Mouse (Mus musculus): ENCODE data around the gene Mlec. TPM values are rescaled to one million over a fixed set of nuclear protein-coding genes. Genes with fewer than 3 reads are reported as not detected.

Gene Mlec
- polyA plus RNA-seq, 1 experiment, result 56.9 TPM

- Histone ChIP-seq H3K4me1 (ENCODE audit: control insufficient read depth, insufficient read depth, low read length) (peaks cover 4% of the 10 kb centered on the region), H3K27ac (ENCODE audit: control insufficient read depth, insufficient read depth, low read depth, low read length, poor library complexity) (peak within 1 kb of the TSS; percentile 50), H3K4me3 (replicated peaks; ENCODE audit: control insufficient read depth, low read depth, low read length) (peak within 1 kb of the TSS; percentile 67)
- WGBS, result under 1% methylated on average over 81 of the region's 81 CpGs
- TF ChIP-seq CTCF (IDR thresholded peaks at IDR 0.05; ENCODE audit: control insufficient read depth, insufficient read depth, low read length) (no peak), POLR2A (IDR thresholded peaks at IDR 0.05; ENCODE audit: borderline replicate concordance, control insufficient read depth, low read depth, low read length) (peak; percentile 34; the same call in 1 of the 2 replicates)
Measured at GRCm38 (mm10) chr5:115134234-115135165, 23.5 kb downstream of the Mlec start, which contains the start of gene Unc119b. Unc119b (minus strand) TSS chr5:115134975.

GRCm38 (mm10) chr5:115133358-115134066 is 24.5 kb downstream of the Mlec start:
- Histone ChIP-seq H3K27ac (ENCODE audit: control insufficient read depth, insufficient read depth, low read depth, low read length, poor library complexity) (peak overlapping the region; percentile 26), H3K4me3 (replicated peaks; ENCODE audit: control insufficient read depth, low read depth, low read length) (peak overlapping the region; percentile 46), H3K4me1 (ENCODE audit: control insufficient read depth, insufficient read depth, low read length) (peaks cover 4% of the 10 kb centered on the region)
- no peak for TF ChIP-seq POLR2A (IDR thresholded peaks at IDR 0.05; ENCODE audit: borderline replicate concordance, control insufficient read depth, low read depth, low read length)
- no peak for TF ChIP-seq CTCF (IDR thresholded peaks at IDR 0.05; ENCODE audit: control insufficient read depth, insufficient read depth, low read length)
- WGBS, result 35% methylated on average over 6 of the region's 6 CpGs

GRCm38 (mm10) chr5:115132465-115132864 is 25.5 kb downstream of the Mlec start:
- TF ChIP-seq CTCF (IDR thresholded peaks at IDR 0.05; ENCODE audit: control insufficient read depth, insufficient read depth, low read length), result no peak
- no peak overlapping the region for H3K4me3 ChIP-seq (replicated peaks; ENCODE audit: control insufficient read depth, low read depth, low read length)
- 79% methylated on average over 8 of the region's 8 CpGs for WGBS
- H3K27ac ChIP-seq (ENCODE audit: control insufficient read depth, insufficient read depth, low read depth, low read length, poor library complexity), result peak overlapping the region; percentile 67
- H3K4me1 ChIP-seq (ENCODE audit: control insufficient read depth, insufficient read depth, low read length), result peaks cover 4% of the 10 kb centered on the region

- no peak for TF ChIP-seq POLR2A (IDR thresholded peaks at IDR 0.05; ENCODE audit: borderline replicate concordance, control insufficient read depth, low read depth, low read length)
- TF ChIP-seq CTCF (IDR thresholded peaks at IDR 0.05; ENCODE audit: control insufficient read depth, insufficient read depth, low read length), result no peak
Measured at GRCm38 (mm10) chr5:115129328-115129727, 28.7 kb downstream of the Mlec start.

DNA sequence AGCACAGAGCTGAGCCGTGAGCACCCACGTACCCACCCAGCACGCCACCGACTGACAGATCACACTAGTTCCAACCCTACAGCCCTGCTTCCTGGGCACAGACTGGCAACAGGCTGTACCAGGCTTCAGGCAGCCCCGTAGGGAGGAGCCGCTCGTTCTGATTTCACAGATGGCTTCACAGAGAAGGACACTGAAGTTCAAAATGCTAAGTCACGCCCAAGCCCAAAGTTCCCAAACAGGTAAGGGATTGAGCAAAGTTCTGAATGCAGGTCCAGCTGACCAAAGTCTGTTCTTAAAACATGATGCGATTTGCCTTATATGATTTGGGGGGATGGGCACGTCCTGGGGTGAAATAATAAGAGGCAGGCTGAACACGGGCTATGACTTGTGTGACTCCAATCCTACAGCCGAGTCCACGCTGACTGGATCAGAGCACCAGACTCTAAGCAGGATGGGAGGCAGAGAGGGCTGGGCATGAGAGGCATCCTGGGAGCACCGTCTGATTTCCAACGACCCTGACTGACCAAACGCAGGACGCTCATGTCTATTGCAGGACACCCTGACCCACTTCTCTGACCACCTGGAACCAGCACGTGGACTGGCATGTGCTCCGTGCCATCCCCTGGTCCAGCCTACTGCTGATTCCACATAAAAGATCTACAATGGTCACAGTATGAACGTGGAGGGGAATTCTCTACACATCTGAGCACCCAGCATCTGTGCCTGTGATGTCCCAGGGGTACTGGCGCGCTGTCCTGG is 30.4 kb downstream of the Mlec start:
- Histone ChIP-seq H3K27ac (ENCODE audit: control insufficient read depth, insufficient read depth, low read depth, low read length, poor library complexity) (no peak overlapping the region), H3K4me3 (replicated peaks; ENCODE audit: control insufficient read depth, low read depth, low read length) (no peak overlapping the region), H3K4me1 (ENCODE audit: control insufficient read depth, insufficient read depth, low read length) (peaks cover under 1% of the 10 kb centered on the region; the same call in 1 of the 2 replicates)
- WGBS, result 90% methylated on average over 22 of the region's 22 CpGs
- TF ChIP-seq POLR2A (IDR thresholded peaks at IDR 0.05; ENCODE audit: borderline replicate concordance, control insufficient read depth, low read depth, low read length) (0 out of 2 replicates have a peak, but pooled peaks have one; percentile 6), CTCF (IDR thresholded peaks at IDR 0.05; ENCODE audit: control insufficient read depth, insufficient read depth, low read length) (no peak)

More at GRCm38 (mm10) chr5:115129328-115129727, 28.7 kb downstream of the Mlec start:
- WGBS, result 80% methylated on average over 6 of the region's 6 CpGs
- Histone ChIP-seq H3K27ac (ENCODE audit: control insufficient read depth, insufficient read depth, low read depth, low read length, poor library complexity) (no peak overlapping the region), H3K4me1 (ENCODE audit: control insufficient read depth, insufficient read depth, low read length) (peaks cover 4% of the 10 kb centered on the region), H3K4me3 (replicated peaks; ENCODE audit: control insufficient read depth, low read depth, low read length) (no peak overlapping the region)

- 84% methylated on average over 28 of the region's 28 CpGs for WGBS
- TF ChIP-seq CTCF (IDR thresholded peaks at IDR 0.05; ENCODE audit: control insufficient read depth, insufficient read depth, low read length) (no peak), POLR2A (IDR thresholded peaks at IDR 0.05; ENCODE audit: borderline replicate concordance, control insufficient read depth, low read depth, low read length) (no peak)
- H3K4me3 ChIP-seq (replicated peaks; ENCODE audit: control insufficient read depth, low read depth, low read length), result no peak overlapping the region
- H3K4me1 ChIP-seq (ENCODE audit: control insufficient read depth, insufficient read depth, low read length), result no peaks in the 10 kb centered on the region; the same call in 1 of the 2 replicates
- no peak overlapping the region for H3K27ac ChIP-seq (ENCODE audit: control insufficient read depth, insufficient read depth, low read depth, low read length, poor library complexity)
Measured at GRCm38 (mm10) chr5:115126578-115127312, 31.2 kb downstream of the Mlec start.

DNA sequence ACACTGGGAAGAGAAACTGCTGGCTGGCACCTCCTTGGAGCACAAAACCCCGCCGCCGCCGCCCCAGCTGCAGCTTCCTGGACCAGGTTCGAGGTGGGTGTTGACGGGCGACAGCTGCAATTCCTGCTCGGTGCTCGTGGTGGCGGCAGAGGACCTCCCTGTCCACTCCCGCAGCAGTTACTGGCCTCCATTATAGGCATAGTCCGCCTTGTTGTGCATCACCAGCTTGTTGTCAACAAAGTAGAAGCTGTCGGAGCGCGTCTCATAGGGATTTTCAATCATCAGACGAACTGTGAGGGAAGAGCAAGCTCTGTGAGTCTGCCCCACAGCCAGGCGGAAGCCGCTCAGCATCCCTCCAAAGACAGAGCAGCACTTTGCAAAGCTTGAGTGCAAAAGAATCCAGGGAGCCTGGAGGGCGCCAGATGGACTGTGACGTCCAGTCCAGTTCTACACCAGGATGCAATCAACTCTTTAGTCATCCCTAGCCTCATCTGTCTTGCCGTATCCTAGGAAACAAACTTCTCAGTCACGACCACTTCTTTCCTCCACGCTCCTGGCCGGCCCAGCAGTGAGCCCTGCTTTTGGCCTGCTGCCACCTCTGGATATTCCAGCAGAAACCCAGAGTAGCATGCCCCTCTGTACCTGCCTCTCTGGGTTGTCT is 32.6 kb downstream of the Mlec start:
- Histone ChIP-seq H3K4me1 (ENCODE audit: control insufficient read depth, insufficient read depth, low read length) (no peaks in the 10 kb centered on the region), H3K27ac (ENCODE audit: control insufficient read depth, insufficient read depth, low read depth, low read length, poor library complexity) (no peak overlapping the region), H3K4me3 (replicated peaks; ENCODE audit: control insufficient read depth, low read depth, low read length) (no peak overlapping the region)
- TF ChIP-seq CTCF (IDR thresholded peaks at IDR 0.05; ENCODE audit: control insufficient read depth, insufficient read depth, low read length) (peak; percentile 99), POLR2A (IDR thresholded peaks at IDR 0.05; ENCODE audit: borderline replicate concordance, control insufficient read depth, low read depth, low read length) (no peak)
- WGBS, result 33% methylated on average over 24 of the region's 24 CpGs
